Mouse (Mus musculus): Measurements from ENCODE around the gene Hoxc12. TPM values are rescaled to one million over a fixed set of nuclear protein-coding genes. Genes with fewer than 3 reads are reported as not detected.

The Hoxc12 gene
- total and polyA plus RNA-seq, 3 experiments = not detected

- no peak for DNase-seq (ENCODE audit: extremely low read depth)
- in situ Hi-C loops (cut with MboI; ENCODE audit: low pct_ligation_motif_present, low pct_unique_long_range_greater_than_20kb, low sequenced_read_pairs) = no loop called here
- H3K4me2 ChIP-seq (ENCODE audit: insufficient read depth, low read depth, poor library complexity, severe bottlenecking) = no peak overlapping the region
- peaks cover 95% of the 10 kb centered on the region for H3K27me3 ChIP-seq (replicated peaks)
- H3K79me2 ChIP-seq (replicated peaks; ENCODE audit: control insufficient read depth, extremely low read depth, insufficient read depth, poor library complexity, severe bottlenecking) = no peaks in the 10 kb centered on the region
- no peaks in the 10 kb centered on the region for H3K36me3 ChIP-seq (replicated peaks in 1 of 2; ENCODE audit: control insufficient read depth in 1 of 2, insufficient read depth in 1 of 2, low read length in 1 of 2)
- no peak for TF ChIP-seq MXI1 (IDR thresholded peaks at IDR 0.05; ENCODE audit: low read depth, low read length)
- no peak for TF ChIP-seq ETS1 (conservative IDR thresholded peaks at IDR 0.05; ENCODE audit: low read depth, low read length)
- no peak for TF ChIP-seq TBP (conservative IDR thresholded peaks at IDR 0.05; ENCODE audit: low read depth, low read length)
- H3K9me3 ChIP-seq (replicated peaks; ENCODE audit: low read length) = peaks cover 6% of the 10 kb centered on the region
- H3K4me1 ChIP-seq (ENCODE audit: control insufficient read depth in 1 of 2, insufficient read depth in 2 of 2) = no peaks in the 10 kb centered on the region; a peak in 1 of 4 replicates
- dilution Hi-C loops (cut with MboI; ENCODE audit: extremely low pct_ligation_motif_present, extremely low pct_unique_long_range_greater_than_20kb, low sequenced_read_pairs) = no loop called here
- no peak overlapping the region for H3K27ac ChIP-seq (ENCODE audit: insufficient read depth, low read depth)
- H3K9ac ChIP-seq (ENCODE audit: insufficient read depth, low read depth) = no peak overlapping the region
- no peak overlapping the region for H3K4me3 ChIP-seq (replicated peaks in 1 of 3; ENCODE audit: low read depth in 2 of 3, low read length in 2 of 3, poor library complexity in 1 of 3)
Measured at GRCm38 (mm10) chr15:102953561-102953960, 17.0 kb downstream of the Hoxc12 start.

- Histone ChIP-seq H3K36me3 (replicated peaks in 1 of 2; ENCODE audit: control insufficient read depth in 1 of 2, insufficient read depth in 1 of 2, low read length in 1 of 2) (no peaks in the 10 kb centered on the region), H3K4me3 (replicated peaks in 1 of 3; ENCODE audit: low read depth in 2 of 3, low read length in 2 of 3, poor library complexity in 1 of 3) (no peak within 1 kb of the TSS), H3K9ac (ENCODE audit: insufficient read depth, low read depth) (no peak within 1 kb of the TSS), H3K27me3 (replicated peaks) (peaks cover 95% of the 10 kb centered on the region), H3K9me3 (replicated peaks; ENCODE audit: low read length) (peaks cover 6% of the 10 kb centered on the region), H3K4me1 (ENCODE audit: control insufficient read depth in 1 of 2, insufficient read depth in 2 of 2) (peaks cover 0 to under 1% of the 10 kb centered on the region in 2 experiments; a peak in 3 of 4 replicates), H3K4me2 (ENCODE audit: insufficient read depth, low read depth, poor library complexity, severe bottlenecking) (no peak within 1 kb of the TSS), H3K27ac (ENCODE audit: insufficient read depth, low read depth) (no peak within 1 kb of the TSS), H3K79me2 (replicated peaks; ENCODE audit: control insufficient read depth, extremely low read depth, insufficient read depth, poor library complexity, severe bottlenecking) (no peaks in the 10 kb centered on the region)
- DNase-seq (ENCODE audit: extremely low read depth) = no peak
- in situ Hi-C loops (cut with MboI; ENCODE audit: low pct_ligation_motif_present, low pct_unique_long_range_greater_than_20kb, low sequenced_read_pairs) = no loop called here
- dilution Hi-C loops (cut with MboI; ENCODE audit: extremely low pct_ligation_motif_present, extremely low pct_unique_long_range_greater_than_20kb, low sequenced_read_pairs) = no loop called here
- no peak for TF ChIP-seq ZKSCAN1 (IDR thresholded peaks at IDR 0.05; ENCODE audit: borderline replicate concordance, low read depth, low read length)
- TF ChIP-seq EP300 (IDR thresholded peaks at IDR 0.05; ENCODE audit: low read length) = no peak
- no peak for TF ChIP-seq USF2 (conservative IDR thresholded peaks at IDR 0.05; ENCODE audit: low read depth, low read length)
Measured at GRCm38 (mm10) chr15:102954192-102955006, 17.8 kb downstream of the Hoxc12 start, which contains the start of gene Hoxc11. TSS of gene Hoxc11 (plus strand) at chr15:102954427.

GRCm38 (mm10) chr15:102955007-102955382 lies 18.4 kb downstream of the Hoxc12 start:
- Histone ChIP-seq H3K9me3 (replicated peaks; ENCODE audit: low read length) (peaks cover 6% of the 10 kb centered on the region), H3K79me2 (replicated peaks; ENCODE audit: control insufficient read depth, extremely low read depth, insufficient read depth, poor library complexity, severe bottlenecking) (no peaks in the 10 kb centered on the region), H3K27me3 (replicated peaks) (peaks cover 95% of the 10 kb centered on the region), H3K9ac (ENCODE audit: insufficient read depth, low read depth) (no peak overlapping the region), H3K4me1 (ENCODE audit: control insufficient read depth in 1 of 2, insufficient read depth in 2 of 2) (peaks cover 0 to 7% of the 10 kb centered on the region in 2 experiments; a peak in 3 of 4 replicates), H3K36me3 (replicated peaks in 1 of 2; ENCODE audit: control insufficient read depth in 1 of 2, insufficient read depth in 1 of 2, low read length in 1 of 2) (no peaks in the 10 kb centered on the region), H3K4me2 (ENCODE audit: insufficient read depth, low read depth, poor library complexity, severe bottlenecking) (no peak overlapping the region), H3K27ac (ENCODE audit: insufficient read depth, low read depth) (no peak overlapping the region), H3K4me3 (replicated peaks in 1 of 3; ENCODE audit: low read depth in 2 of 3, low read length in 2 of 3, poor library complexity in 1 of 3) (no peak overlapping the region)
- in situ Hi-C loops (cut with MboI; ENCODE audit: low pct_ligation_motif_present, low pct_unique_long_range_greater_than_20kb, low sequenced_read_pairs) = no loop called here
- no peak for DNase-seq (ENCODE audit: extremely low read depth)
- dilution Hi-C loops (cut with MboI; ENCODE audit: extremely low pct_ligation_motif_present, extremely low pct_unique_long_range_greater_than_20kb, low sequenced_read_pairs) = no loop called here
- TF ChIP-seq PAX5 (IDR thresholded peaks at IDR 0.05; ENCODE audit: low read length) (no peak), MXI1 (IDR thresholded peaks at IDR 0.05; ENCODE audit: low read depth, low read length) (no peak), ZKSCAN1 (IDR thresholded peaks at IDR 0.05; ENCODE audit: borderline replicate concordance, low read depth, low read length) (no peak), SIN3A (IDR thresholded peaks at IDR 0.05; ENCODE audit: low read length) (no peak), CHD2 (IDR thresholded peaks at IDR 0.05; ENCODE audit: low read length) (no peak), MAX (IDR thresholded peaks at IDR 0.05; ENCODE audit: low read length) (no peak), ETS1 (conservative IDR thresholded peaks at IDR 0.05; ENCODE audit: low read depth, low read length) (no peak), USF1 (IDR thresholded peaks at IDR 0.05; ENCODE audit: low read depth, low read length) (no peak)
